Mouse (Mus musculus) thymus, postnatal 36 days (tissue): Measurements from ENCODE around the gene Creld2.

Source experiments
- DNase-seq, 2 experiments: peaks; one replicate each; pipeline ENCODE4 v3.0.0; 2022; ENCODE audit warnings: mixed read lengths in 2 of 2

Gene Creld2

GRCm38 (mm10) chr15:88870418-88871185 is 51.2 kb downstream of the Creld2 start:
- no peak for DNase-seq

GRCm38 (mm10) chr15:88874061-88874460 is 54.6 kb downstream of the Creld2 start:
- DNase-seq = no peak

DNA sequence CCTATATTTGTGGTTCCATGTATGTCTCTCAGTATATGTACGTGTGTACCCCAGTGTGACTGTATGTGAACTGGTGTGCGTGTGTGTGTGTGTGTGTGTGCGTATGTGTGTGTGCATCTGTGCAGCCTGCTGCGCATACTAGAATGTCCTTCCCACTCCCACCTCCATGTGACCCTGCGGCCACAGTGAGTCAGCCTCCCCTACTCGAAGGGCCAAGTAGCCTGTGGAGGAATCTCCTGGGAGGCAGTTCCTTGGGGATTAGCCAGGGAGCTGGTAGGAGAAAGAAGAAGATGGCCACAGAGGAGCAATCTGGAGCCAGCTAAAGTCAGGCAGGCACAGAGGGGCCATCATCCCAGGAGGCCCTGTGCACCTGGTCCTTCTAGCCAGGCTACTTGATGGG is 55.0 kb downstream of the Creld2 start:
- DNase-seq = no peak

GRCm38 (mm10) chr15:88875625-88876081 is 56.2 kb downstream of the Creld2 start:
- no peak for DNase-seq
